Mouse (Mus musculus) adrenal gland, adult 10 weeks (tissue): ENCODE measurements around the gene Atp6v0d1. TPM values are rescaled to one million over a fixed set of nuclear protein-coding genes. Genes with fewer than 3 reads are reported as not detected.

Experiments used
- polyA plus RNA-seq: library from polyadenylated mRNA; stranded (reverse); fragments of 350-450 nt; fragmentation: Illumina TruSeq; extraction: RNeasy Lipid Tissue Mini Kit (QIAGEN cat#74804); gene quantifications from one replicate; pipeline ENCODE4 v1.2.3, GENCODE M21; 2014; ENCODE audit warnings: low read depth, low replicate concordance

Atp6v0d1 gene
- 22.7 TPM for polyA plus RNA-seq

DNA sequence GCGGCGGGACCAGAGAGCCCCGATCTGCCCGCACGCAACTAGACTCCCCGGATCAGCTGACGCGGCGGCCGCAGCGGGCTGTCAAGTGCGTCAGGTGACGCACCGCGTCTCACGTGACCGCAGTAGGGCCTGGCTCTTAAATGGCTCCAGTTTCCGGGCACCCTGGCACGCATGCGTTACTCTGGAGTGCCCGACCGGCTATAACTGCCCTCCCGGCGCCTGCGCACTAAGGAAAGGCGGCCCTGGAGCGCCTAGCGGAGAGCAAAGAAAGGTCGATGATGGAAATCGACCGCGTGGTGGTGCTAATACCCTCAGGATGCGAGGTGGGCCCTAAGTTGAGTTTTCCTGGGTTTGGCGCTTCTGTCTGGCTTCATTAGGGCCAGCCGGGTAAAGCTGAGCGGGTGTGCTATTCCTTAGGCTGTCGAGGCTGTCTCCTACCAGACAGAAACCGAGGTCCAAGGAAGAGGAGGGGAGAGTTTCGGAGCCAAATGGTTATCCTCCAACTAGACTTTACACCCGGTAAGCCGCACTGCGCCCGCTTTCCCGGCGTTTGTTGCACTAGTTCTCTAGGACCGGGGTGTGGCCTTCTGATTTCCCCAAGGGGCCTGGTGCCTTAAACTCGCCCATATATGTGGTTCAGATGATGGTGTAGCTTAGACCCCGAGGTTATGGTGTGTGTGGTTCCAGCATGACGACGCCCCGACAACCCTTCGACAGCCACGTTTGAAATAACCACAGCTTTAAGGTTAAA is at the start of gene Atp6v0d1:
Atp6v0d1 (minus strand) TSS at position 96 of the 751 bp plus-strand sequence.

DNA sequence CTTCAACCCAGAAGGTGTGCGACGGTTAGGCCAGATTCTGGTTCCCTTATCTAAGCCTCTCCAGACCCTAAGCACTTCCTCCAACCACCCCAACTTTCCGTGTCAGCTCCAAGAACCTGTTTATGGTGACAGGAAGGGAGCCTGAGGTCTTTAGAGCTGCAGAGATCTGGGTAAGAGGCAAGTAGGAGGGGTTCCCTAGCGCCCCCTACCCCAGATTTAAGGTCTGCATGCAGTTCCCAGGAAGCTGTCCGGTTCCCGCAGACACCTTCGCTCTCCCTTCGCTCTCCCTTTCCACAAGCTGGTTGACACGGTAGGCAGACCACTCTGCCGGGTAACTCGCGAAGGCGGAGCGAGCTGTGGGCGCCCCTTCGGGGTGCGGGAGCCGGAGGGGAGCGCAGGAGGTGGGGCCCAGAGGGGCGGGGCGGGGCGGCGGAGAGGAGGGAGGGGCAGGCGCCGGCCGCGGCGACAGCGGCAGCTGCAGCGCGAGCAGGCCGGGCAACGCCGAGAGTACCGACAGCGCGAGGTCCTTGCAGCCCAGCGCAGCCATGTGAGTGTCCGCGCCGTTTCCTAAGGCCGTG is 39.0 kb upstream of the Atp6v0d1 start, which contains the start of gene Ripor1:
Ripor1 (plus strand) TSS at position 452 of the 578 bp plus-strand sequence.

DNA sequence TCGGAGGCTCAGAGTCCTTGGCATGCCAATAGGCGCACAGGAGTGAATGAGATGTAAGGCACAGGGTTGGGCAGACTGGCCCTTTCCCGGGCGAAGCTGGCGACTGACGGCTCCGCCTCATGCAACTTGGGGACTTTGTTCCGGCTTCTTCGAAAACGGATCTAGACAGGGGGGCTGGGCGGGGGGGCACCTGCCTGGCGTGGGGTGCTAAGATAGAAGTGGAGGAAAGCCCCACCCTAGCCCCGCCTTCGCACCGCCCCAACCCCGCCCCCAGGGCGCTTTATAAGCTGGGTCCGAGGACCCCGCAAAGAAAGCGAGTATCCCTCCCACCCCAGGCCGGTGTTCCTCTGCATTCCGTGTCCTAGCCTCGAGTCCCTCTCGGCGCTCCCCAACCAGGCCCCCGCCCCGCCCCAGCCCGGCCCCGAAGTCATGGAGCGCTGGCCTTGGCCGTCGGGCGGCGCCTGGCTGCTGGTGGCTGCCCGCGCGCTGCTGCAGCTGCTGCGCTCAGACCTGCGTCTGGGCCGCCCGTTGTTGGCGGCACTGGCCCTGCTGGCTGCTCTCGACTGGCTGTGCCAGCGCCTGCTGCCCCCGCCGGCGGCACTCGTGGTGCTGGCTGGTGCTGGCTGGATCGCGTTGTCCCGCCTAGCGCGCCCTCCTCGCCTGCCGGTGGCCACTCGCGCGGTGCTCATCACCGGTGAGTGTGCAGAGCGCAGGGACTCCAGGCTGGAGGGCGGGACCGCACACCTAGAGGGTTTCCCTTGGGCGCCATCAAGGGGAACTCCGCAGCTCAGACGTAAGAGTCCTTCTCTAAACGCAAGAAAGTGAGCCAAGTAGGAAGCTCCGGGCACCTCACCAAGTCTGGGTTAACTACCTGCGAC is 47.2 kb downstream of the Atp6v0d1 start, which contains the start of gene Hsd11b2:
Hsd11b2 (plus strand) TSS at position 320 of the 878 bp plus-strand sequence.

DNA sequence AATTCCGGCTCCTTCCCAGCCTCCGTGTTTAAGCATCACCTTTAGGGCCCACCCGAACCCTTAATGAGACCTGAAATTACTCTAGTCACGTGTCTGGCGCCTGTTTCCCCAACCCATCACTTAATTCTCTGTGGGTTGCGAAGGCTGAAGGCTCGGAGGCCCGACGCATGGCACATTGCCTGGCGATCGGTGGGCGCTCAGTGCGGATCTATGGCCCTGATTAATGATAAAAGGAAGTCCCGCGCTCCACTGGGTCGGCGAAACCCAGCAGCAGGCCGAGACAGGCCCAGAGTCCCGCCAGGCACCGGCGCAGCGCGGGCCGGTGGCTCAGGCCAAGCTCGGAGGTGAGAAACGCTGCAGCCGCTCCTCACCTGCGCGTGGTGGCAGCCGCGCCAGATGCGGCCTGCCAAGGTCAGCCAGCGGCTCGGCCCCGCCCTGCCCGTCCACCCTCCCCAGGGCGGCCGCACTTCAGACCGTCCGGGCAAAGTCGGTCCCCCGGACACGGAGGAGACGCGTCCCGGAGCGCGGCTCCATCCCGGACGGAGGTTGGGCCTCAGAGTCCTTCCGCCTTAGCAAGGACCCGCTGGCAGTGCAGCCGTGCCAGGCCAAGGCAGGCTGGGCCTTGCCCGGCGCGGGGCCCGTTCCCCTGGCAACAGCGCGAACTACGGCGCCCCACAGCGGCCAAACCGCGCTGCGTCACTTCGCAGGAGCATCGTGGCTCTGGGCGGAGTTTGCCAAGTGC is 69.2 kb downstream of the Atp6v0d1 start, which contains the start of gene Zdhhc1:
Zdhhc1 (minus strand) TSS at position 464 of the 742 bp plus-strand sequence.

Other genes starting within 250 kb of the Atp6v0d1 start
- not detected for gene Lrrc29, start 239.8 kb downstream of the Atp6v0d1 start, polyA plus RNA-seq
- 5.9 TPM for gene Tmem208, start 239.7 kb downstream of the Atp6v0d1 start, polyA plus RNA-seq
- gene Fhod1, start 218.1 kb downstream of the Atp6v0d1 start, polyA plus RNA-seq, result 0.64 TPM
- gene Slc9a5, start 217.2 kb downstream of the Atp6v0d1 start, polyA plus RNA-seq, result not detected
- gene Plekhg4, start 192.8 kb downstream of the Atp6v0d1 start, polyA plus RNA-seq, result not detected
- not detected for gene Kctd19, start 152.5 kb downstream of the Atp6v0d1 start, polyA plus RNA-seq
- 1.2 TPM for gene Lrrc36, start 152.5 kb downstream of the Atp6v0d1 start, polyA plus RNA-seq
- not detected for gene Tppp3, start 94.5 kb downstream of the Atp6v0d1 start, polyA plus RNA-seq
- 1.7 TPM for gene Zdhhc1, start 69.1 kb downstream of the Atp6v0d1 start, polyA plus RNA-seq
- gene Hsd11b2, start 47.3 kb downstream of the Atp6v0d1 start, polyA plus RNA-seq, result not detected
- gene Ripor1, start 39.2 kb upstream of the Atp6v0d1 start, polyA plus RNA-seq, result 1.2 TPM
- 80.5 TPM for gene Ctcf, start 70.5 kb upstream of the Atp6v0d1 start, polyA plus RNA-seq
- gene Agrp, start 71.3 kb upstream of the Atp6v0d1 start, polyA plus RNA-seq, result not detected
- gene Carmil2, start 120.2 kb upstream of the Atp6v0d1 start, polyA plus RNA-seq, result not detected
- gene Acd, start 135.1 kb upstream of the Atp6v0d1 start, polyA plus RNA-seq, result 0.70 TPM
- gene Pard6a, start 135.1 kb upstream of the Atp6v0d1 start, polyA plus RNA-seq, result not detected
- gene 4933405L10Rik, start 141.6 kb upstream of the Atp6v0d1 start, polyA plus RNA-seq, result not detected
- 0.52 TPM for gene Enkd1, start 142.2 kb upstream of the Atp6v0d1 start, polyA plus RNA-seq
- 0.52 TPM for gene Gfod2, start 192.6 kb upstream of the Atp6v0d1 start, polyA plus RNA-seq